ENCODE assay signal across 22 mouse cellular contexts in the genomic region with DNA sequence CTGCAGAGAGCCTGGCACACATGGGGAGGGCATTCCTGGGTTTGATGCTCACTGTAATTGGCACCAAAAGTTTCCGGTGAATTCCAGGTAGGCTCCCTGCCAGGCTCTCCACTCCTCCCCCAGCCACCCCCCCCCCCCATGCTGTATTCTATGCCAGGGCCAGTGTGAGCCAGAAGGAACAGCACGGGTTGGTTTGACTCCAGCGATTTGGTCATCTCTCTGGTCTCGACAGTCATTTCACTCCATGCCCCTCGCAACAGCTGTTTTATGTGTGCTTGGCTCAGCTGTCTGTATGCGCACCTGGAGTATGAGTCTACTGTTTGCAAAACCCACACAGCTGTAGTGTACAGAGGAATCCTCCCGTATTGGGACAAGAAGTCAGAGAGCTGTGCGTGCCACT. TPM values are rescaled to one million over a fixed set of nuclear protein-coding genes. Genes with fewer than 3 reads are reported as not detected.
DNase-seq lines count a peak whose midpoint lies in the region; ATAC-seq lines count a peak whose summit lies in the region.
"Had no signal": no experiment of that assay in that cellular context is flagged by ENCODE, and none has a peak within 500 bp of the region (broad histone marks: within the 10 kb centered on the region; RNA-seq: fewer than 3 reads in every experiment).

No protein-coding gene starts in this region.

- H3K4me1 ChIP-seq in hindbrain, embryonic 16.5 days (ENCODE audit: control insufficient read depth, insufficient read depth, low read depth, low read length): no peaks in the 10 kb centered on the region
- H3K4me1 ChIP-seq in hindbrain, embryonic 10.5 days (replicated peaks): 0 out of 2 replicates have a peak, but pooled peaks cover 3% of the 10 kb centered on the region
- H3K4me1 ChIP-seq in limb, embryonic 15.5 days: peaks cover 29% of the 10 kb centered on the region

- no peaks in the 10 kb centered on the region for H3K36me3 ChIP-seq in hindbrain, embryonic 16.5 days (ENCODE audit: control insufficient read depth, insufficient read depth, low read length)
- H3K36me3 ChIP-seq in hindbrain, embryonic 10.5 days: no peaks in the 10 kb centered on the region
- no peaks in the 10 kb centered on the region for H3K36me3 ChIP-seq in limb, embryonic 15.5 days
- H3K36me3 ChIP-seq: embryonic facial prominence, embryonic 15.5 days had no signal

- no peak overlapping the region for H3K4me2 ChIP-seq in hindbrain, embryonic 16.5 days (ENCODE audit: low read length)
- 0 out of 2 replicates have a peak overlapping the region, but pooled peaks have one; percentile 5 for H3K4me2 ChIP-seq in limb, embryonic 15.5 days
- H3K4me2 ChIP-seq: embryonic facial prominence, embryonic 15.5 days had no signal

- no peak overlapping the region for H3K9ac ChIP-seq in hindbrain, embryonic 16.5 days (ENCODE audit: low read depth, low read length)
- no peak overlapping the region for H3K9ac ChIP-seq in limb, embryonic 15.5 days
- H3K9ac ChIP-seq: embryonic facial prominence, embryonic 15.5 days had no signal

- ATAC-seq in hindbrain, embryonic 16.5 days: peak; percentile 40; the same call in 1 of the 2 replicates
- ATAC-seq in limb, embryonic 15.5 days (ENCODE audit: insufficient number of reproducible peaks, low FRiP score, low TSS enrichment, low read depth): peak; percentile 64
- ATAC-seq: activated CD4-positive, CD25-positive, alpha-beta regulatory T cell, adult 4 months; CD4-positive, CD25-positive, alpha-beta regulatory T cell, adult 4 months; forebrain, embryonic 14.5 days; inflammation-experienced regulatory T-cells, adult 6 months had no signal

- H3K27ac ChIP-seq in hindbrain, embryonic 16.5 days (ENCODE audit: low read depth, low read length): no peak overlapping the region
- H3K27ac ChIP-seq in hindbrain, embryonic 10.5 days: no peak overlapping the region
- no peak overlapping the region; the same call in 1 of the 2 replicates for H3K27ac ChIP-seq in limb, embryonic 15.5 days
- H3K27ac ChIP-seq: embryonic facial prominence, embryonic 15.5 days had no signal

- WGBS in hindbrain, embryonic 16.5 days: 70% methylated on average over 8 of the region's 8 CpGs
- 83% methylated on average over 8 of the region's 8 CpGs for whole genome bisulfite sequencing in hindbrain, embryonic 10.5 days
- 29% methylated on average over 8 of the region's 8 CpGs for WGBS in limb, embryonic 15.5 days

- no peak for DNase-seq in hindbrain, embryonic 10.5 days (ENCODE audit: low spot score)
- DNase-seq in 3134 (ENCODE audit: extremely low read depth, insufficient read length, low spot score): peak; percentile 58
- peak; percentile 81 for DNase-seq in Muller cell, postnatal 12 days (ENCODE audit: inconsistent ontology term)
- DNase-seq in testis, postnatal 10 days (ENCODE audit: low spot score): no peak
- no peak for DNase-seq in kidney, adult 9 months
- DNase-seq: cerebellum, adult 11-12 months; heart, adult 18-20 months; heart, postnatal 14 days; midbrain, embryonic 14.5 days had no signal

- no peaks in the 10 kb centered on the region for H3K9me3 ChIP-seq in hindbrain, embryonic 16.5 days (ENCODE audit: control insufficient read depth, low read length)
- no peaks in the 10 kb centered on the region for H3K9me3 ChIP-seq in hindbrain, embryonic 10.5 days
- H3K9me3 ChIP-seq in limb, embryonic 15.5 days: no peaks in the 10 kb centered on the region
- H3K9me3 ChIP-seq: embryonic facial prominence, embryonic 15.5 days had no signal

- no peaks in the 10 kb centered on the region for H3K27me3 ChIP-seq in hindbrain, embryonic 16.5 days (replicated peaks; ENCODE audit: control insufficient read depth, insufficient read depth, low read length)
- H3K27me3 ChIP-seq in hindbrain, embryonic 10.5 days (ENCODE audit: insufficient read depth, poor library complexity, severe bottlenecking): peaks cover 12% of the 10 kb centered on the region
- H3K27me3 ChIP-seq in limb, embryonic 15.5 days: peaks cover 15% of the 10 kb centered on the region; the same call in 1 of the 2 replicates

- no peak overlapping the region for H3K4me3 ChIP-seq in hindbrain, embryonic 16.5 days (ENCODE audit: low read length)
- no peak overlapping the region for H3K4me3 ChIP-seq in hindbrain, embryonic 10.5 days
- no peak overlapping the region for H3K4me3 ChIP-seq in limb, embryonic 15.5 days
- H3K4me3 ChIP-seq: embryonic facial prominence, embryonic 15.5 days had no signal

RNA-seq across cellular contexts. Expression of gene Tspear, which starts 20.0 kb away (rescaled TPM):
- polyA plus RNA-seq in hindbrain, embryonic 16.5 days (2015; fragmentation: Nextera tagmentation; extraction: Ambion mirVana): 1.3 and 1.6 TPM in 2 replicates
- polyA plus RNA-seq in hindbrain, embryonic 10.5 days (2016; fragmentation: Nextera tagmentation; extraction: Ambion mirVana): 0.93 and 1.0 TPM in 2 replicates
- polyA plus RNA-seq in limb, embryonic 15.5 days (2015; fragmentation: Nextera tagmentation; extraction: Ambion mirVana): 2.1 and 2.8 TPM in 2 replicates
- polyA plus RNA-seq: liver, embryonic 16.5 days had no signal

RNA-seq across cellular contexts. Expression of gene Gm19402, which starts 24.2 kb away (rescaled TPM):
- not detected in 2 replicates for polyA plus RNA-seq in hindbrain, embryonic 16.5 days (2015; fragmentation: Nextera tagmentation; extraction: Ambion mirVana)
- not detected in 2 replicates for polyA plus RNA-seq in hindbrain, embryonic 10.5 days (2016; fragmentation: Nextera tagmentation; extraction: Ambion mirVana)
- not detected in 2 replicates for polyA plus RNA-seq in limb, embryonic 15.5 days (2015; fragmentation: Nextera tagmentation; extraction: Ambion mirVana)
- polyA plus RNA-seq: activated CD4-positive, CD25-positive, alpha-beta regulatory T cell, adult 4 months; CD4-positive, CD25-positive, alpha-beta regulatory T cell, adult 4 months; cortical plate, adult 2 months; forebrain, embryonic 14.5 days; inflammation-experienced regulatory T-cells, adult 6 months; kidney, embryonic 14.5 days; large intestine, adult 2 months; limb, embryonic 11.5 days; liver, embryonic 16.5 days; midbrain, embryonic 14.5 days; neural tube, embryonic 14.5 days had no signal

RNA-seq across cellular contexts. Expression of gene Gm9508, which starts 30.7 kb away (rescaled TPM):
- polyA plus RNA-seq in hindbrain, embryonic 16.5 days (2015; fragmentation: Nextera tagmentation; extraction: Ambion mirVana): not detected in 2 replicates
- polyA plus RNA-seq in hindbrain, embryonic 10.5 days (2016; fragmentation: Nextera tagmentation; extraction: Ambion mirVana): not detected in 2 replicates
- not detected in 2 replicates for polyA plus RNA-seq in limb, embryonic 15.5 days (2015; fragmentation: Nextera tagmentation; extraction: Ambion mirVana)
- polyA plus RNA-seq: activated CD4-positive, CD25-positive, alpha-beta regulatory T cell, adult 4 months; CD4-positive, CD25-positive, alpha-beta regulatory T cell, adult 4 months; cortical plate, adult 2 months; forebrain, embryonic 14.5 days; inflammation-experienced regulatory T-cells, adult 6 months; kidney, embryonic 14.5 days; large intestine, adult 2 months; limb, embryonic 11.5 days; liver, embryonic 16.5 days; midbrain, embryonic 14.5 days; neural tube, embryonic 14.5 days had no signal

RNA-seq across cellular contexts. Expression of gene Gm10272, which starts 40.1 kb away (rescaled TPM):
- not detected in 2 replicates for polyA plus RNA-seq in hindbrain, embryonic 16.5 days (2015; fragmentation: Nextera tagmentation; extraction: Ambion mirVana)
- not detected in 2 replicates for polyA plus RNA-seq in hindbrain, embryonic 10.5 days (2016; fragmentation: Nextera tagmentation; extraction: Ambion mirVana)
- not detected in 2 replicates for polyA plus RNA-seq in limb, embryonic 15.5 days (2015; fragmentation: Nextera tagmentation; extraction: Ambion mirVana)
- polyA plus RNA-seq: activated CD4-positive, CD25-positive, alpha-beta regulatory T cell, adult 4 months; CD4-positive, CD25-positive, alpha-beta regulatory T cell, adult 4 months; cortical plate, adult 2 months; forebrain, embryonic 14.5 days; inflammation-experienced regulatory T-cells, adult 6 months; kidney, embryonic 14.5 days; large intestine, adult 2 months; limb, embryonic 11.5 days; liver, embryonic 16.5 days; midbrain, embryonic 14.5 days; neural tube, embryonic 14.5 days had no signal

RNA-seq across cellular contexts. Expression of gene Ube2g2, which starts 44.3 kb away (rescaled TPM):
- 85.0 and 91.0 TPM in 2 replicates for polyA plus RNA-seq in hindbrain, embryonic 16.5 days (2015; fragmentation: Nextera tagmentation; extraction: Ambion mirVana)
- polyA plus RNA-seq in hindbrain, embryonic 10.5 days (2016; fragmentation: Nextera tagmentation; extraction: Ambion mirVana): 100 and 103 TPM in 2 replicates
- polyA plus RNA-seq in limb, embryonic 15.5 days (2015; fragmentation: Nextera tagmentation; extraction: Ambion mirVana): 99.8 and 127 TPM in 2 replicates

Comparison
In these comparisons a context has a peak if more than half of its experiments do, and no peak if none do; other contexts are left out.
1. DNase-seq: peak in 3134 (single experiment) and Muller cell, postnatal 12 days (single experiment); none in hindbrain, embryonic 10.5 days (single experiment), testis, postnatal 10 days (single experiment) and kidney, adult 9 months (single experiment).